Mouse (Mus musculus) kidney, postnatal 36 days (tissue): Measurements from ENCODE around the gene Tm9sf3.

Source experiments
- DNase-seq, 2 experiments: peaks; one replicate each; pipeline ENCODE4 v3.0.0; 2021 to 2022; ENCODE audit warnings: mixed read lengths in 2 of 2

The Tm9sf3 gene

DNA sequence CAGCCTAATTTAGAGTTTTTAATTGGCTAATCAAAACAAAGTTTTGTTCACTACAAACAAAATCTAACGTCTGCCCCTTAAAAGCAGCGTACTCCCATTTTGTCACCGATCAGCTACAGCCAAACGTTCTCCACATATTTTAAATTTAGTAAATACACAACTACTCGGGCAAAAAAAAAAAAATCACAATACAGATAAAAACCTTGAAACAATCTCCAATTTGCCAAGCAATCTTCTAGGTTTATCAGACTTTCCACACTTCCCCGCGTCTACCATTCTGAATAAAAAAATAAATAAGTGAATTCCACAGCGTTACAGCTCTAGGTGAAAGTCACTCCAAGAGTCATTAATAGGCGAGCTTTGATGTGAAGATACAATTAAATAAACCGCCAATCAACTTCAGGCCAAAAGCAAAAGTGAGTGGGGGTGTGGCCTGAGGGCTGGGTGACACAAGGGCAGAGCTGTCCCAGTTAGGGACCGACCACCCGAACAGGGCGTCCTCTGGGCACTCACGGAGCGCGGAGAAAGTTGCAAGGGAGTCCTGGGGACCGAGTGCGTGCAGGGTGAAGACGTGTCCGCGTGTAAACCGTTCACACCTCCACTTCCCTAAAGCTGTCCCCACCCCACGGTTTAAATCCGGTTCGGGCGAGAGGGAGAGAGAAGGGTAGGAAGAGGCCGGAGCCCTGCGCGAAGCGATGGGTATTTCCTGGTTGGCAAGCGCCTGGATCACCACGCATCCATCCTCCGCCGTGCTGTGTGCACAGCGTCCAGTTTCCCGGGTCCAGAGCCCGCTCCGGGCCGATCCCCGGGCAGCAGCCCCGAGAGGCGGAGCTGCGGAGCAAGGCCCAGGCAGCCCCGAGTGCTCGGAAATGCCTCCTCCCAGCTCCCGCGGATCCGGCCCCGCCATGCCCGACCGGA lies 826 bp downstream of the Tm9sf3 start:
- DNase-seq: peak; percentile 66 to 81

DNA sequence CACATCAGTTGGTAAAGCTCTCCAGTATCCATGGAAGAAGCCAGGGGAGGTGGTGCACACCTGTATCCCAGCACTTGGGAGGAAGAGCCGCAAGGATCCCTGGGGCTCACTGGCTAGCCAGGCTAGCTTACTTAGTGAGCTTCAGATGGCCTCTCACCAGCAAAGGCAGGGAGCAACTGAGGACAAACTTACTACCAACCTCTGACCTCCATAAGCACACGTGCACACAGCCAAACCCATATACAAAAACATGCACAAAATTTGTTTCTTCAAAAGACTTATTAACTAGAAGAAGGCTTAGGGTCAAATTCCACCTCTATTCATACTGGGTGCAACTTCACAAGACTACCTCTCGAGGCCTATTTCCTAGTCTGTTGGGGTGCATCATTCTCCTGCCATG lies 3.1 kb downstream of the Tm9sf3 start:
- peak; percentile 55 to 57 for DNase-seq

DNA sequence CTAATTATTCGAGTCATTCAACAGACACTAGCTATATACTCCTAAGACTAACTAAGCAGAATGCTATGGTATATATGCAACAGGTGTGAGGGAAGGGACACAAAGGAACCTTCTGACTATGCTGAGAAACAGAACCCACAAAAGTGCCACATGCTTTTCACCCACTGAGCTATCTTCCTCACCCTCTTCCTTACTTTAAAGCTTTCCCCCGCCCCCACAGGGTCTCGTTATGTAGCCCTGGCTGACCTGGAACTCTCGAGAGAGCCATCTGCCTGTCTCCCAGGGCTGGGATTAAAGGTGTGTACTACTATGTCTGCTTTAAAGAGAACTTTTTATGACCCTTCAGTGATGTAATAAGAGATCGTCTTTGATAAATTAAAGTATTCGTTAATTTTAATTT lies 4.5 kb downstream of the Tm9sf3 start:
- DNase-seq: no peak

DNA sequence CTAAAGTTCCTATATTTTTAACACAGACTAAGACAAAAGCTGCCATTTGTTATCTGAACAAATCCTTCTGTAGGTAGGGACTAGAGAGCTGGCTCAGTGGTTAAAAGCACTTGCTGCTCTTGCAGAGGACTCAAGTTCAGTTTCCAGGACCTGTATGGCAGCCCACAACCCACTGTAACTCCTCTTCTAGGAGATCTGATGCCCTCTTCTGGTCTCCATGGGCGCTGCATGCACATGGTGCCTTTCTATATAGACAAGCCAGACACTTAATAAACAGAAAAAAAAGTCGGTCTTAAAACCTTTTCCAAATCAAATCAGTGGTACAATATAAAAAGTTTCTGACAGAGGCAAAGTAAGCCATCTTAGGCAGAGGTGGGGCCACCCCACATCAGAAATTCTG lies 5.1 kb downstream of the Tm9sf3 start:
- peak; percentile 38 to 76 for DNase-seq

DNA sequence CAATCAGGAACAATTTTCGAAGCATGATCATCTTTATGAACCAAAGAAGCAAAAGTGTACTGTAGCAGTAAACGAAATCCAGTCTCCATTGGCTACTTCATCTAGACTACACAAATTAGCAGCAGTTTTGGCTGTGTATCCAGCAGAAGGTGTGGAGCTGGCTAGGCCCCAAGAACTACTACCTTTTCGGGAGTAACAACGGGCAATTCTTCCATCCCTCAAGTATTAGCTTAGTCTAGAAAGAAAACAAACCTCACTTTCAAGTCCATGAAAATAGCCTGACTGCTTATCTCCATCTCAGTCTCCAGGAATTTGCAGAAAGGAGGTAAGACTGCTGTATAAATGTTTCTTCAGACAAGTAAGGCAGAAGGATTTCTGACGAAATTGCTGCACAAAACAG lies 9.2 kb downstream of the Tm9sf3 start:
- DNase-seq: no peak

DNA sequence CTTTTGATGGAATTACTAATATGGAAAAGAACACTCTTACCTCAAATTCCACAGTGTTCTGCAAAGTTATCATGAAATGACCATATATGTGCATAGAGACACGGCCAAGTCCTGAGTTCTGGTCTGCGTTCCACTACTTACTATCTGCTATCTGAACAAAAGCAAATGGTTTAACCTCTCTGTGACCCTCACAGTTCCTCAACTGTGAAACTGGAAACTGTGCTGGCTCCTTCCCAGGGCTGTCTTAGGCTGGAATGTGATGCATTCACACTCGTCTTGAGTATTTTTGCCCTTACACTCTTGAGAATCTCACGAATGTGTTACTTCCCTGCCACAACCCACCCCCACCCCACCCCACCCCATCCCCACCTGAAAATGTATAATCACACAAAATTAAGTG lies 14.8 kb downstream of the Tm9sf3 start:
- peak; percentile 28 to 58 for DNase-seq

DNA sequence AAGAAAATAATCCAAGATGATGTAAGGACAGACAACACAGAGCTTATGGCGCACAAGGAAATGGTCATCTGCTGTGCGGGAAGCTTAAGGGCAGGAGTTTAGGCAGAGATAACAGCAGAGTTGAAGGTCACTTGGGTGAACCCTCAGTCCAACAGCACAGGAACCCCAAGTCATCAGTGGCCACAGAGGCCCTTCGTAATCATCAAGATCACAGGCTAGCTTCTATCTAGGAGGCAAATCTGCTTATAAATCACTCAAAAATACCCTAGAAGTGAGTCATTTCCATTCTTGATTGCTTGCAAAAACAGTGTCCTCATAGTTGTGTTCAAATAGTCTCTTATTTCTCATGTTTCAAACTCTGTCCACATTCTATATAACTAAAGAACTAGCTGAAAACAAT lies 15.5 kb downstream of the Tm9sf3 start:
- DNase-seq: no peak

DNA sequence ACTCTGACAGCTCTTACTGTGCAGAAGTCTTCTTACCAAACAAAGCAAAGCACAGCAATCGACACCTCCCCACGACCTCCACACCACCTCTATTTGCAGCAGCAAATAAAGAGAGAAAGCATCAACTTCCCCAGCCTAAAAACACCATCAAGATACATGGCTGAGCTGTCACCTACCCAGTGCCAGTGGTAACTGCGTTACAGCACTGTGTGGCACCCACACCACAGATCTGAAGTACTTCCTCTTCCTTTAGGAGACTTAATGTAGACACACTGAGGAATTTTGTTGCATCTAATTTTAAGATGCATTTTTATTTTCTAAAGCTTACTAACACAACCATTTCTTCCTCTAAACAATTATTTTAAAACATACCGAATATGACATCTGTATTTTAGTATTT lies 17.5 kb downstream of the Tm9sf3 start:
- DNase-seq: no peak

DNA sequence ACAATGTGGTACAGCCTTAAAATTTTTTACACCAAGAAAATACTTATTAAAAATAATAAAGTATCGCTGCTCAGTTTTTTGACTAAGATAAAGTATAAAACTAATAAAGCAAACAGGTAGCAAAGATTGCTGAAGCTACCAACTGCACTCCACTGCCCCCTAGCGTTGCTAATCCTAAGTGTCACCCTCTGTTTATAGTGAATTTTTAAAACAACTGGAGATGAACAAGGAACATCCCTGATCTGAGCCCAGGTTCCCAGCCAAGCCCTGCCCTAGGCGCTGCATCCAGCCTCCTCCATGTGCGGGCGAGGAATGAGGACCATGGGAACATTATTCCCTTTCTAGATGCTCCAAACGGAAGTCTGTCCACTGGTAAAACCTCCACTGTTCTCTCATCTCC lies 19.2 kb downstream of the Tm9sf3 start:
- peak; percentile 39 to 84 for DNase-seq

DNA sequence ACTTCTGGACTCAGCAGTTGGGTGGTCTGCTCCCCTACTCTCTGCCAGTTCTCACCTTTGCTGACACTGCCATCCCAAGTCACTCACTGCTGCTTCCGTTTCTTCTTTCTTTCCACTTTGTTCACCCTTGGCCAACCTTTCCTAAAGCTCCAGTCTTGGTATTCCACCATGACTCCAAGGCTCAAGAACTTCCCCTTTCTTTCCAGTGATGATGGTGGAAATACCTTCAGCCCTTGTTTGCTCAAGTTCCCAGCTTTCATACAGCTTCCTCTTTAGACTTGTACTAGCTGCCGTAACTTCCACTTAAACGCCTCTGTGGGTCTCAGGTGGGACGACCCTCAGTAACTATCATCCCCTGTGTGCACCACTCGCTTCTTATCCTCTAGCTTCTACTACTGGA lies 21.8 kb downstream of the Tm9sf3 start:
- DNase-seq: no peak

DNA sequence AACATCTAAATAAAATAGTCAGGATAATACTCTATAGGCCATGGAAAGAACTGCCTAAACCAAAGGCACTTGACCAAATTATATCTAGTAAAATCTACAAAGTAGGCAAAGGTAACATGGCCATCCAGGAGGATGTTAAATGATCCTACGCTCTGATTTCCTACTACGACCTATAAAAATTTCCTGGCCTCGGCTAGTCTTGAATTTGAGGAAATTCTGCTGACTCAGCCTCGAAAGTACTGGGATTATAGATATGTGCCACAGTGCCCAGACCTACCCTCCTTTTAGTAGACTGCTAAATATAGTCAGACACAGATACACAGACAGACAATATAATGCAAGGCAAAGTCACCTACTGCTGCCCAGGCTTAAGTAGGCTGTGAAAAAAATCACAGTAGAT lies 30.1 kb downstream of the Tm9sf3 start:
- DNase-seq: no peak

DNA sequence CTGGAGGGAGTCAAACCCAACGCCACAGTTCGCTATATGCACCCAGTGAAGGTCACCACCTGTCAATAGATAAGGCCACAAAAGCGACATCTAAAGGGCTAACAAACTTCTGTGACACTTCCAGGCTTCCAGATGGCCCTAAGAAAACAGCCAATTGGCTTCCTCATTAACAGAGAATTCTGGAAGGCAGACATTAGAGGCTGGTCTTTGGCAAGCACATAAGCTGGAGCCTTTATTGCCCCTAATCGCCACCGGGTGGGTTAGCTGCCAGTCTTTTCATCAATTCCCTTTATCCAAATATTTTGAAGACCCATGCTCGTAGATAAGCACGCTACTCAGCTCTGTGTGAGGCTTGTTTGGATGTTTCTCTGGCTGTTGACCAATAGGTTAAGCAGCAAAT lies 55.5 kb downstream of the Tm9sf3 start:
- no peak for DNase-seq

DNA sequence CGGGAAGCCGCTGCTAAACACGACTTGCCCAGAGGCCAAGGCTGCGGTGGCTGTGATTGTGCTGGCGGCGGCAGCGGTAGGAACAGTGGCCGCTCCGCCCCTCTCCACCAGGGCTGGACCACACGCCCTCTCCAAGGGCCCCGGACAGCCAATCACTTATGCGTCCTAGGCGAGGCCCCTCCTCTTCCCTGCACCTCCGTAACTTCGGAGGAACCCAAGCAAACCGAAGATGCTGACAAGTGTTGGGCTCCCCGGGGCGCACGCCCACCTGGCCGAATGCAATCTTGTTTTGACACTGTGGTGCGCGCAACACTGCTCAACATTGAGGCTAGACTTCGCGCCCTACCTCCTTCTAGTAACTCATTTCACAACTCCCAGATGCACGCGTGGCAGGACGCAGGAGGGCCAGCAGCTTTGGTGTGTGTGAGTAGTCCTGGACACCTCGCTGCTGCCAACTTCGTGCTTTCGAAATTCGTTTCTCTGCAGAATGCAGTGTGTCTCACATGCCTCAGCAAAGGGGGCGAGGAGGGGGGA lies 56.9 kb downstream of the Tm9sf3 start, which contains the start of gene Tll2:
TSS of gene Tll2 (minus strand) at position 25 of the 534 bp plus-strand sequence.
- DNase-seq: peak; percentile 36 to 66

DNA sequence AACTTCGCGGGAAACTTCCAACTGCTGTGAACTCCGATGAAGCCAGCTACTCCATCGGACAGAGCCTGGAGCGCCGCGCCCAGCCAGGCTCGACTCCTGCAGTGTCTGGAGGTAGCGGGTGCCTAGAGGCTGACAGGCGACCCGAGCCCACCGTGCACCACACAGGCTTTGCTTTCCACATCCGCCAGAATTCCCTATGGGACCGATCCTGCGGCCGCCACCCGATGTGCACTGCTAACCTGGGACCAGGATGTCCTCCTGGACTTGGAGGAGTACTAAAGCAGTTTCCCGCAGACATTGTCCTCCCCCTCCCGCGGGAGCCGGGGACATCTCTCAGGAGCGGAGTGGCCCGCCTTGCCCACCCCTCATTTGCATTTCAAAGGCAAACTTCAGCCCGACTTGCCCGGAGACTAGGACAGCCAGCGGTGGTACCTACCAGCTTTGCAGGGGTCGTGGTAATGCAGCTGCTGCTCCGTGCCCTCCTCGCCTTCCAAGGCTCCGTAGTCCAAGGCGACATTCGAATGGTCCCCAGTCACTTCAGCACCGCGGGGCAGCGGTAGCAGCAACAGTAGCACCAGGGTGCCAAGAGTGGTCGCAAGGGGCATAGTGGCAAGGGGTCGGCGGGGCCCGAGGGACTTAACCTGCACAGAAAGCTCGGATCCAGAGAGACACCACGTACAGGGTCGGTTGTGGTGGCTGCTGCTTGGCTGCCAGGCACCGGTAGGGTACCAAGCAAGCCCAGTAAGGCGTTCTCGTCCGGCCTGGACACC lies 57.6 kb downstream of the Tm9sf3 start:
- no peak for DNase-seq

DNA sequence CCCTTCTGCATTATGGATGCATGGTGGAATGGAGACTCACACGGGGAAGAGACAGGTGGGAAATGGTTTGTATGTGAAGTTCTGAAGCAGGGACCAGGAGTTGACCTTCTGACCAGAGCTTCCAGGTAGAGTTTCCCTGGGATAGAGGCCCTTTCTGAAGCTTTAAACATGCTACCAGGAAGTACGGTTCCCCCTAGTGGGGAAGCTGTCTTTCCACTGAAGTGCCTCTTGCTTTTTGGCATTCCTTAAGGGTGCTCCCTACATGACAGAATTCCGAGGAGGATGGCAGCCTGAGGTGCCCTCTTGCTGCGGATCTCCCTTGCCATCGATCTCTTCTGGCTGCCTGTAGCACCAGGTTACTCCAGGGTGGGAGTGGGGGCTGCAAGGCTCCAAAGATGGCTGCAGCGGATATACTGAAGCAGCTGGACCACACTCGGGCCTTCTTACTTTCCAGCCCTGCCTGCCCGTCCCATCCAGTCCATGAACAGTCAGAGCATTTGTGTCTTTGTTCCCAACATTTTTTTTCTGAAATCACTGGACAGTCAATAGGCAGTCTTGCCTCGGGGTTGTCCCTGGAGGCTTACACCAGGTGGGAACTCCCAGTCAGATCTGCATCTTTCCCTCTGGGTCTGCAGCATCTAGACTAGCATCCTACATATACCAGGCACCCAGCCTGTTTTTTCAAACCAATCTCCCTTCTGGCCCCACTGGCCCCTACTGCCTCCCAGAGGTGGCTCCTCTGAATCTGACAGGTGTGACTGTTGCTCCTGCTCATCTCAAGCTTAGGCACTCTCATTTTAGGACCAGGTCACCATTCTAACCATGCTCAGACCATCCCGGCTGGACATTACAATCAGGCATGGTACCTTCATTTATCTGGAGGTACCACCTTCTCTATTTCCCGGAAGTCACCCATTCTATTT lies 59.4 kb downstream of the Tm9sf3 start:
- peak in 1 of 2 experiments; percentile 27 for DNase-seq

DNA sequence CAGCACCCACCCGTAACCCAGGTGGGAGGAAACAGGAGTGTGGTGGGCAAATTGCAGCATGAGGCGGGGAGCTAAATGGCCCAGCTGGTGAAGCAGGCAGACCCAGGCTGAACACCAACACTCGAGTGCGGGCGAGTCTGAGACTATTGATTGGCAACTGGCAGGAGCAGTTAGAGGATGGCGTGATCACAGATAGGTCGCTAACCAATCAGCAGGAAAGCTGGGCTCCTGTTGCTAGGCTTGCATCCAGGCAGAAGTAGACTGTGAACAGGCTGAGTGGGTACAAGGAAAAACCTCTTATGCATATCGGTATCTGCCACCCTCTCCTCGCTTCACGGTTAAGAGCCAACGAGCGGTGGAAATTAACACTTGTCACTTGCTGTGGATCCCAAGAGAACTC lies 66.2 kb downstream of the Tm9sf3 start:
- no peak for DNase-seq

DNA sequence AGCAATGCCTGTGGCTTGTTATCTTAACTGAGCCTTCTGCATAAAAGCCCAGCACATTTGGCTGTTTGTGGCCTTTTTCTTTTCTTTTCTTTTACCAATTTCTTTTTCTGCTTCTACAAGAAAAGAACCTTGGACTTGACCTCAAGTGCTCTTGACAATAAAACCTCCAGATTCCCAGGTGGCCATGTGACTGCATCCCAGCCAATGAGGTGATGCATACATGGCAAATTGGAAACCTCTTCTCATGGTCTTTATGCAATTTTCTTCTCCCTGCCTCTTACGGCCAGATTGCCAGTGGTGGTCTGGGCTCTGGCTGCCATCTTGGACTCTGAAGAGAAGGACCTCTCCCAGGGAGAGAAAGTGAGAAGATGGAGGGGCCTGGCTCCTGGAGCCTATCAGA lies 70.4 kb downstream of the Tm9sf3 start:
- DNase-seq: no peak

DNA sequence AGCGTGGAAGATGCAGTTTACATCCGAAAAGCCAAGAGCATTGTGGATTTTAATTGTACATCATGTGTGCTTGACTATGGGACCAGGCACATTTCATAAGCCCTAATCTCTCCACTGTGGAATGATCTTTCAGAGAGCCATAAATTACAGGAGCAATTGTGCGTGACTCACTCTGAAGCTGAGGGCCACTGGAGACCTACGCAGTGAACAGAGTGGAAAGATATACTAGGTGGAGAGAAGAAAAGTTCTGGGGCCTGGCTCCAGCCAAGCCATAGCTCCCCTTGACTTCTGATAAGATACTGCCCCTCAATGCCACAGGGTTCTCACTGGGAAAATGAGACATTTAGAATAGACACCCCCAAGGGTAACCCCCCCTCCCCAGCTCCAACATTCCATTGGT lies 70.8 kb downstream of the Tm9sf3 start:
- no peak for DNase-seq

DNA sequence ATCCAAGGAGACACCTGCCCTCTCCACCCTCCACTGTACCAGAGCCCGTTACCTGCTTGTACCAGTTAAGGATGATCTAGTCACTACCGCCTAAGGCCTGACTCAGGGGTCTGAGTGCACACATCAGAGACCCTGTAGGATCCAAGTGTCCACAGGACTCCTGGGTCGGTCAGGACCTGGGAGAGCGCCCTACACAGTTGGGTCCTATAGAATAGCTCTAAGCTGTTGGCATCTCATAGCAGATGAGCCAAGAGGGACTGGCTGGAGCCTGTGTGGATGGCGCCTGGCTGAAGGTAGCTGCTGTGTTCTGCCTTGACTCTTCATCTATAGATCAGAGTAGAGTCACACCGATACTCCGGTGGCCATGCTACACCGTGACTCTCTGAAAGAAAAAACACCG lies 72.1 kb downstream of the Tm9sf3 start:
- DNase-seq: no peak

DNA sequence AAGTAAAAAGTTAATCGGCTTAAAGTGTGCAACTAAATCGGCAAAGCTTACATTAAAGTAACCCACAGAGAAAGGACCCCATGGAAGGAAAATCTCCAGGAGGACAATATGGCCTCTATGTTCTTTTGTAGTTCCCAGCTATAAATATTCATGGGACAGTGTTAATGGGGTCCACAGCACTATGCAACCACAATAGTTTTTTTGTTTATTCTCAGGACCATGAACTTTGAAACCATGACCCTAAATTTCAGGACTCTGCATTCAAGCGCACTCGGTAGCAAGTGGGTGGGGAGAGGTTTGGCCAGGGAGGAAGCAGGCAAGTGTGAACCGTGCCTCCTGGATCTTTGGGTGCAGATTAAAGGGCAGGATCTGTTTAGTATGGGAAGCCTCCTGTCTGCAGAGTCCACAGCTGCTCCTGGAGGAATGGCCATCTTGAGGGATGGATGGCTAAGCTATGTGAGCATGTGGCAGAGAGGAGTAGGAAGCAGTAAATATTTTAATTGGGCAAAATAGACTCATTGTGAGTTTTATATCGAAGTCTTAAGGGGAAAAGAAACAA lies 72.8 kb downstream of the Tm9sf3 start:
- DNase-seq: no peak

DNA sequence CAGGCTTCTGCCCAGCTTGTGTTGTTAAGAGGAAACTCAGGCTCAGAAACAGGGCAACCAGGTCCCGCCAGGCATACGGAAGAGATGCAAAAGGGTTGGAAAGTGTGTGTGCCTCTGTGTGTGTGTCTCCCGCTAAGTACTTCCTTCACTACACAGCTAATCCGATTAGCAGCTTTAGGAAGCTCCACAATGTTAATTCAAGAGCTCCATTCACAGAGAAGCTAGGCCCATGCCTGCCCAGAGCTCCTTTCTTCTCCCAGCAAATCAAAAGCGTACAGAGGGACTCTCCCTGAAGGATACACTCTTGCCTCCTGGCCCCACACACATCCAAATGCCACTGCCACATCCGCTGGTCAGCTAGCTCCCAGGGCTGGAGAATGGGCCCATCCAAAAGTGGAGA lies 86.5 kb downstream of the Tm9sf3 start:
- DNase-seq: no peak

DNA sequence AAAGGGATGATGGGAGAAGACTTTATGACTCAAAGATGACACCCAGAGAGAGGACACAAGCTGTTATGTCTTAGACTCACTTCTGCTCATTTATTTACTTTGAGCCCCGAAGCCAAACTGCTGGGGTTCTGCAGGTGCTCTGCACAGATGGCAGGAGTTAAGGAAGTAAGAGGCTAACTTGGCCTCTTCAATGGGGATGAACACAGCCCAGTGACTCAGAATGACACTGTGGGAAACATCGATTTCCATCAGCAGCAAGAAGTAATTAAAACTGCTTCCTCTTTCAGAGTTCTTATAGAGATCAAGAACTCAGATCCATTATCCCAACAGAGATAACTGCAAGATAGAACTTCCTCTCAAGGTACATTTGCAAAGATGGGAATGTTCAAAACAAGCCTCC lies 86.9 kb downstream of the Tm9sf3 start:
- no peak for DNase-seq

DNA sequence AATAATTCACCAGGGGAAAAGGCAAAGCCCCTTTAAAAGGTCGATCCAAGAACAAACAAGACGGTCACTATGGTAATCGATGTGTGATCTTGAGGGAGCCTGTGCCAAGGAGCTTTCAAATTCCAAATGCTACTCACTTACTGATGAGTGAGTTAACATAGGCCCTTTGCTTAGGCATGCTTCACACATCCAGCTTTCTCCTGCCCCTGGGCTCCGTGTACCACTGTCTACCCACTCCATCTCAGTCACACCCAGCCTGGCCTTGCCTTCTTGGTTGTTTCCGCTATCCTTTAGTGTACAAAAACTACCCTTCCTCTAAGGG lies 97.9 kb downstream of the Tm9sf3 start:
- no peak for DNase-seq
